Mouse (Mus musculus) embryonic fibroblast, embryonic 13.5 days (primary cell): Measurements from ENCODE around the gene Hoxa2. TPM values are rescaled to one million over a fixed set of nuclear protein-coding genes. Genes with fewer than 3 reads are reported as not detected.

Source experiments
- H3K27ac ChIP-seq: 2 replicates; pipeline ENCODE4 v1.5.1; 2012; ENCODE audit warnings: low read length, control low read depth, inconsistent platforms; ENCODE audit not compliant: insufficient read depth
- H3K4me1 ChIP-seq: 2 replicates; pipeline ENCODE4 v1.6.1; 2011; ENCODE audit warnings: low read length; ENCODE audit not compliant: control insufficient read depth, insufficient read depth
- H3K4me3 ChIP-seq: 2 replicates; pipeline ENCODE4 v1.5.1; 2011; ENCODE audit warnings: mild to moderate bottlenecking, control low read depth, low read length; ENCODE audit not compliant: insufficient read depth
- CTCF ChIP-seq: IDR thresholded peaks from 2 replicates; pipeline ENCODE4 v1.5.1; 2011; ENCODE audit warnings: mild to moderate bottlenecking, control low read depth, low read length, moderate library complexity, borderline replicate concordance; ENCODE audit not compliant: insufficient read depth
- POLR2A ChIP-seq: IDR thresholded peaks from 2 replicates; pipeline ENCODE4 v1.6.1; 2011; ENCODE audit warnings: low read depth, mild to moderate bottlenecking, control low read depth, low read length, moderate library complexity
- polyA plus RNA-seq: library from polyadenylated mRNA; stranded (reverse); fragments of >200 nt; gene quantifications from 2 replicates; pipeline ENCODE4 v1.2.4, GENCODE M21; 2011; ENCODE audit warnings: low read depth; ENCODE audit not compliant: missing spikeins, insufficient read length

Gene Hoxa2
- polyA plus RNA-seq, 1 experiment: 4.8 TPM

DNA sequence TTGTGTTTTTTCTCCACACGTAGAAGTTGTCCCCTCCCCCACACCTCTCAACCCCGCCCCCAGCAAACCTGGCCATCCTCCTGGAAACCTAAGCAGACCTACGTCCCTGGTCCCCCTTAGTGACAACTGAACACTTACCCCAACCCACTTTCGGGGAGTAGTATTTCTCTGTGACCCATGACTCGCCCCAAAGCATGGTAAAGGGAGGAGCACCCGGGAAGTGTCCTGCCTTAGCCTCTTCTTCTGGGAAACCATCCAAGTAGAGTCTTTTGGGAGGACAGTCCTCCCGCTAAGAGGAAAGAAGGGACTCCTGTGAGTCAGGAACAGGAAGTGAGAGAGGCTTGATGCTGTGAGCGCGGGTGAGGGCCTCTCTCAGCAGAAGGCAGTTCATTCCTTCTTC, 4.7 kb downstream of the Hoxa2 start:
- 0 out of 2 replicates have a peak, but pooled peaks cover 2% of the 10 kb centered on the region for H3K4me1 ChIP-seq
- no peak for TF ChIP-seq POLR2A
- no peak for TF ChIP-seq CTCF
- H3K4me3 ChIP-seq: peak overlapping the region; percentile 55
- H3K27ac ChIP-seq: peak overlapping the region; percentile 90

DNA sequence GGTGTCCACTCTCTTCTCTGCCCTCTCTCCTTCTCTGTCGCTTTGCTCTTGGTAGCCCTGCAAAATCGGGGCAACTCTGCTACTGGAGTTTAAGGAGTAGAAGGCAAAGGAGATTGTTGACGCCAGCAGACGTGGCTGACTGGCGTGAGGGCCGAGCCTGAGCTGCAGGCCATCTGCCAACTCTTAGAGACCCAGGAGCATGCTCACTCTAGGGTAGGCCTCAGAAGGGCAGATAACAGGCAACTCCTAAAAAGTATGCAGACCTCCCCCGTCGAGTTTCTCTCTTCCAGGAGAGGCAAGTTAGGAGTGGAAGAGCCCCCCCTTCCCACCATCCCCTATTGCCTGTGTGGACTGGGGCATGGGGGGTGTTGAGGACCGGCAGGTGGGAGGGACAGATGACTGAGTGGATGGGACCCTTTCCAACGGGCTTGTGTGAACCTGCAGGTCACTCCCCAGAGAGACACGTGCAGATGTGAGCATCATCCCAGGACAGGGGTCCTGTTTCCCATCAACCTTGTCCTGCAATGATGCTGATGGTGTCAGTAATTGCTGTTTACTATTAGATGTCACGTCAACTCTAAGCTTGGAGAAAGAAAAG, 5.4 kb downstream of the Hoxa2 start:
- Histone ChIP-seq H3K4me1 (0 out of 2 replicates have a peak, but pooled peaks cover 2% of the 10 kb centered on the region), H3K27ac (peak overlapping the region; percentile 90), H3K4me3 (peak overlapping the region; percentile 55)
- TF ChIP-seq POLR2A (no peak; the same call in none of the 2 replicates), CTCF (no peak)

DNA sequence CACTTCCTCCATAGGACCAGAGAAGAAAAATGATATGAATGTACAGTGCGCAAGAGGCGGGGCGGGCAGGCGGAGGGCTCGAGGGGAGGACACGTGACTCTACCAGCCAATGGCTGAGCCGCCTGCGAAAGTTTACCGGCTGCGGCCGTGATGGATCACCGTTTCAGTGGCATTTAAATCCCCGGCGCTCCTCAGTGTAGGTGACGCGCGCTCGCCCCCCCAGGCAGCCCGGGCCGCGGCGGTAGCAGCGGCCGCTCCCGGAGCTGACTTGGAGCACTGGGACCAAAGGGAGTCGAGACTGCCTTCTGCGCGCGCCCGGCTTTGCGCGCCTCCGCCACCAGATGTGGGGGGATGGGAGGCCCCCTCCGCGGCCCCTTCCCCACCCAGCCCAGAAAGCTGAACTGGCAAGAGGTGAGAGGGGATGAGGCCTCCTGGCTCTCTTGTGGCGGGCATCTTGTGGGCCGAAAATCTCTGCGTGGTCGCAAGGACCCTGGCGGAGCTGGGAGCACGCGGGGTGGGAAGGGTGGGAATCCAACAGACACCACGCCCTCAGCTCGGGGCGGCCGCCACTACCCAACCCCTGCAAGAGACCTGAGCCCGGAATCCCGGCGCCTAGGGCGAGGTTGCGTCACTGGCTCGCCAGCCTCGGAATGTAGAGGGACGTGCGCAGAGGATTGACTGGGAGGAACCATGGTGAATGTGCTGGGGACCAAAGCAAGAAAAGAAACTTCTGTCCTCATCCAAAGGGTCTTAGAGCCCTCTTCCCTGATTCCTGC, 6.2 kb downstream of the Hoxa2 start, which contains the start of gene Hoxa1:
TSS of gene Hoxa1 (minus strand) at position 42 of the 776 bp plus-strand sequence.
- peak within 1 kb of the TSS; percentile 55 for H3K4me3 ChIP-seq
- H3K4me1 ChIP-seq: 0 out of 2 replicates have a peak, but pooled peaks cover 2% of the 10 kb centered on the region
- TF ChIP-seq POLR2A: peak; percentile 70
- TF ChIP-seq CTCF: no peak
- peak within 1 kb of the TSS; percentile 90 for H3K27ac ChIP-seq

DNA sequence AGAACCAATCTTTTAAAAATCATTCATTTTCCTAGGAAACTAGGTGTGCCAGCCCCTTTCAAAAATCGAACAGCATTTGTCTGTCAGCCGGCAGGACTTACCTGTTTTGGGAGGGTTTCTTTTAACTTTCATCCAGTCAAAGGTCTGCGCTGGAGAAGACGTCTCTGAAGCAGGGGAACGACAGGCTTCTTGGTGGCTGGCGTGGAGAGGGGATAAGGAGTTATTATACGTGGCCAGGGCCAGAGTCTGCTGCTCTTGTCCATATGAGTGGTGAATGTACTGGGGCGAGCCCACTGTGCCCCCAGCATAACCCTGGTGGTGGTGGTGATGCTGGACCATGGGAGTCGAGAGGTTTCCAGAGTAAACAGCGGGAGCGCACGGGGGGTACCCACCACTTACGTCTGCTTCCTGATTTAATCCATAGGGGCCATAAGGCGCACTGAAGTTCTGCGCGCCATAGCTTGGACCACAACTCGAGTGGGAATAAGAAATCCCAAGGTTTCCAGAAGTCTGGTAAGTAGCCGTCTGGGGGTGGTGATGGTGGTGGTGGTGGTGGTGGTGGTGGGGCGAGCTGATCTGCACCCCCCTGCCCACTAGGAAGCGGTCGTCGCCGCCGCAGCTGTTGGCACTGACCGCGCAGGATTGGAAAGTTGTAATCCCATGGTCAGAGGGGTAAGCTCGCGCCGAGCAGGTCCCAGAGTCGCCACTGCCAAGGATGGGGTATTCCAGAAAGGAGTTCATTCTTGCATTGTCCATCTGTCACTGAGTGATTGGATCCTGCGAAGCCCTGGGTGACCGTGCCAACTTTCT, 7.0 kb downstream of the Hoxa2 start:
- TF ChIP-seq POLR2A: no peak
- no peak overlapping the region for H3K27ac ChIP-seq
- no peaks in the 10 kb centered on the region for H3K4me1 ChIP-seq
- peak overlapping the region; percentile 54 for H3K4me3 ChIP-seq

DNA sequence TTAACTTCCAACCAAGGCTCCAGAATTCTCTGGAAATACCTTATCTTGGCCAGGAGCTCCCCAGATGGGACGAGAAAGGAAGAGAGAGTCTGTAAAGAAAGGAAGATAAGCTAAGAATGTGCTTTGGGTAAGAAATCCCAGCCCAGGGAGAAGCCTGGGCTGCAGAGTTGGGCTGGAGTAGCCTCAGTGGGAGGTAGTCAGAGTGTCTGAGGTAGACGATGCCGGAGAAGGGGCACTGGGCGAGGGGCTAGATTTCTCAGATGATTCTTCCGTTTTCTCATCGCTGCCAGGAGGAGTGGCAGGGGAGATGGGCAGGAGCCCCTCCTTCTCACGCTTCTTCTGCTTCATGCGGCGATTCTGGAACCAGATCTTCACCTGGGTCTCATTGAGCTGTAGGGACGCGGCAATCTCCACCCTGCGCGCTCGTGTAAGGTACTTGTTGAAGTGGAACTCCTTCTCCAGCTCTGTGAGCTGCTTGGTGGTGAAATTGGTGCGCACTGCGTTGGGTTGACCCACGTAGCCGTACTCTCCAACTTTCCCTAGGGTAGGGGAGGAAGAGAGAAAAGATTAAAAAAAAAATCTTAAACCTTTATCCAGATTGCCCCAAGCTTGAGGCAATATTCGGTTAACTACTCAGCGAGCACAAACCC, 8.0 kb downstream of the Hoxa2 start:
- H3K4me1 ChIP-seq: no peaks in the 10 kb centered on the region
- TF ChIP-seq CTCF (no peak), POLR2A (no peak)
- H3K27ac ChIP-seq: no peak overlapping the region
- H3K4me3 ChIP-seq: no peak overlapping the region

DNA sequence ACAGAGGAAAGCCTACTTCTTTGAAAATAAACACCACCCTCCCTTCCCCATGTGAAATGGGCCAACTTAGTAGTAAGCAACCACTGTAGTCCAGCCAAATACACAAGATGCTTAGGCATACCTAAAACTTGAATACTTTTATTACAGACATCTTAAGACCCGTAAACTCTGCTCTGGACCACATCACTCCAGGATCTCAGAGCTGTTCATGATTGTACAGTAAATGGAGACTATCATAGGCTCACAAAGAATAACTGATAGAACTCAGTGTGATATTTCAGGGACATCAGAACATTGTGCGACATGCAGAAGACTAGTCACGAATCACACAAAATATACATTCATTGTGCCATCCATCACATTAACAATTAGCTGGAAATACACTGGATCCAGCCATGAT, 9.2 kb downstream of the Hoxa2 start:
- TF ChIP-seq CTCF (no peak), POLR2A (no peak)
- Histone ChIP-seq H3K4me3 (no peak overlapping the region), H3K27ac (no peak overlapping the region), H3K4me1 (0 out of 2 replicates have a peak, but pooled peaks cover under 1% of the 10 kb centered on the region)

DNA sequence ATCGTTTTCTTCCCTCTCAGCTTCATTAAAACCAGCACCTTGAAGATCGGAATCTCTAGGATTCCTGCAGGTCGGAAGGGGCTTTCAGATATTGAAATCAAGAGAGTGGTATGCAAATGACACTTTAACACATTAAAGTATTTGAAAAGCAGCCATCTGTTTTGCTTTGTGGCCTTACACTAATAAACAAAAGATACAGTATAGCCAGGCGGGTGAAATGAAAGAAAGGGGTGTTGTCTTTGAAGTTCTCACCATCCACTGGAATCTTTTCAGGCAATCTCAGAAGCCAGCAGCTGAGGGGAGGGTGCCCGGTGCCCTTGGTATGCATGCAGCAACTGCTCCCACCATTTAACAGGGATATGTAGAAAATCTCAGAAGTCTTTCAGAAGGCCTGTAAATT, 10.6 kb downstream of the Hoxa2 start:
- Histone ChIP-seq H3K4me1 (0 out of 2 replicates have a peak, but pooled peaks cover 4% of the 10 kb centered on the region), H3K4me3 (no peak overlapping the region), H3K27ac (no peak overlapping the region)
- TF ChIP-seq POLR2A (no peak), CTCF (no peak)

DNA sequence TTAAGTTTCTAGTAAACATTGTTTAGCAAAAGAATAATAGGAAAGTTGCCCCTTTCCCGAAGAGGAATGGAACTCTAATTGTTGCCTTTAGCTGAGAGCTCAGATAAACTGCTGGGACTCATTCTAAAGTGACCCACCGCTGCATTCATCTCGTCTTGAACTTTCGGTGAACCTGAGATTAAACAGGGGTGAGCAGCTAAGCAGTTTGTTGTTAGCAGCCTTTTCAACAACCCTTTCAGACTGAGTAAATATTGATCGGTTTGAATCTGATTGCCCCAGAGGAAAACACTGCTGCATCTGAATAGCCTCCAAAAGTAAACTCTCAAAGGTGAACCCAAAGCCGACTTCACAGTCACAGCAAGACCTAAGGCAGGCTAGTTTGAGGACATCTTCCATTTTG, 11.4 kb downstream of the Hoxa2 start:
- 0 out of 2 replicates have a peak, but pooled peaks cover 4% of the 10 kb centered on the region for H3K4me1 ChIP-seq
- no peak overlapping the region for H3K4me3 ChIP-seq
- no peak overlapping the region for H3K27ac ChIP-seq
- TF ChIP-seq CTCF: no peak
- TF ChIP-seq POLR2A: no peak

DNA sequence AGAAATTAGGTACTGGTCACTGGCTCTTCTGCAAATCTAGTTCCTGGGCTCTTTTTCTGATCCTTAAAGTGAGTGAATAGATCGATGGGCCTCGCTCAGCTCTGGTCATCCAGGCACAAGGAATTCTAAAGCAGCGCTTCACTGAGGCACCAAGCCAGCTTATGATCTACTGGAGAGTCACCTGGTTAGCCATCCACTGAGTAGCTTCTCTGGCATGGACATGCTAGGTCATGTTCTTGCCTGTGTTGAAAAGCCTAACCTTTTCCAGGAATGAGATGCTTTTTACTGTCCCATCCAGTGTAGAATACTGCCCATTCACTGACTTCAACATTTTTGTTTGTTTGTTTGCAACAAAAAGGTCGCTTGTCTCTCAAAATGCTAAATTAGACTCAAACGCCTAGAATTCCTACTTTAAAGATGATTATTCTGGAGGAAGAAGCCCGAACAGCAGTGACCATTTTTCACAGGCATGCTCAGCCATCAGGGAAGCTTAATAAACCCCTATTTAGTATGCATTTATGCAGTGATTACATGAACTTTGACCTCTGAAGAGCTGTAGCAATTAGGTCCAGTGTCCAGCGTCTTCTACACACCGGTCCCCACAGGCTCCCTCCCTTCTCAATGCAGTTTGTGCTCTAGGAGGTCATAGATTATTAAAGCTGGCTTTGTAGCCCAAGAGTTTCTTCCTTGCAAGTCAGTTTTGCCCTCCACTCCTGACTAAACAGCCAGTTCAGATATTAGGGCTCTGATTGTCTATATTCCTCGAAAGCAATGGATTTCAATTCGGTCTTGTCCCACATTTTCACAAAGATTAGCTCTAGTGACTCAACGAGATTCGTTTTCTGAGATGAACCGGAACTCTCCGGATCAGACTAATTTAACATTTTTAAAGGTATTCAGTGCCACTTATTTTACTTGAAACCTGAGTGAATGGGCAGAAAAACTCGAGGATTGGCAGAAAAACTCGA, 12.1 kb downstream of the Hoxa2 start:
- H3K27ac ChIP-seq: no peak overlapping the region
- TF ChIP-seq CTCF (no peak), POLR2A (no peak)
- 0 out of 2 replicates have a peak, but pooled peaks cover 4% of the 10 kb centered on the region for H3K4me1 ChIP-seq
- H3K4me3 ChIP-seq: no peak overlapping the region
